Mouse (Mus musculus) CH12.LX (cell line): Measurements from ENCODE around the gene Sowahc. TPM values are rescaled to one million over a fixed set of nuclear protein-coding genes. Genes with fewer than 3 reads are reported as not detected.

ENCODE experiments used
- DNase-seq: peaks from one replicate; pipeline ENCODE4 v3.0.0-alpha.2; 2013; ENCODE audit errors: extremely low read depth
- H3K27ac ChIP-seq: 2 replicates; pipeline ENCODE4 v1.5.1; 2012; ENCODE audit warnings: low read depth, mild to moderate bottlenecking, control low read depth, moderate library complexity; ENCODE audit not compliant: insufficient read depth
- H3K27me3 ChIP-seq: replicated peaks from 2 replicates; pipeline ENCODE3; 2012; ENCODE audit warnings: inconsistent platforms
- H3K36me3 ChIP-seq, 2 experiments: replicated peaks in 1 of 2; 2 replicates each; pipeline versions ENCODE3 to v1.6.1; 2012; ENCODE audit warnings: inconsistent platforms in 1 of 2, low read length in 1 of 2, mild to moderate bottlenecking in 1 of 2, mixed read lengths in 1 of 2, moderate library complexity in 1 of 2; ENCODE audit not compliant: control insufficient read depth in 1 of 2, insufficient read depth in 1 of 2
- H3K4me1 ChIP-seq, 2 experiments: 2 replicates each; pipeline ENCODE4 v1.6.1; 2012; ENCODE audit warnings: inconsistent platforms in 1 of 2, moderate library complexity in 1 of 2; ENCODE audit not compliant: insufficient read depth in 2 of 2, control insufficient read depth in 1 of 2
- H3K4me2 ChIP-seq: 2 replicates; pipeline ENCODE4 v1.6.1; 2012; ENCODE audit warnings: low read depth, mild to moderate bottlenecking, control low read depth; ENCODE audit not compliant: poor library complexity, insufficient read depth, severe bottlenecking
- H3K4me3 ChIP-seq, 3 experiments: fragments of 150-350 bp in 1 of 3; sonication (generic) in 1 of 3; replicated peaks in 1 of 3; 2 replicates each; pipeline versions ENCODE3 to v1.5.1; 2011 to 2012; ENCODE audit warnings: low read depth in 2 of 3, low read length in 2 of 3, mild to moderate bottlenecking in 2 of 3, moderate library complexity in 2 of 3, control low read depth in 1 of 3, improper control_type of control experiment in 1 of 3, inconsistent platforms in 1 of 3, mixed read lengths in 1 of 3; ENCODE audit not compliant: poor library complexity in 1 of 3
- H3K79me2 ChIP-seq: replicated peaks from 2 replicates; pipeline ENCODE4 v1.6.1; 2012; ENCODE audit warnings: mild to moderate bottlenecking, moderate library complexity; ENCODE audit not compliant: control insufficient read depth, poor library complexity, insufficient read depth, severe bottlenecking; ENCODE audit errors: extremely low read depth
- H3K9ac ChIP-seq: 2 replicates; pipeline ENCODE4 v1.6.1; 2012; ENCODE audit warnings: low read depth, mild to moderate bottlenecking, control low read depth, moderate library complexity; ENCODE audit not compliant: insufficient read depth
- H3K9me3 ChIP-seq: replicated peaks from 2 replicates; pipeline ENCODE3; 2012; ENCODE audit warnings: low read length, inconsistent platforms, mixed read lengths
- BHLHE40 ChIP-seq: IDR thresholded peaks from 2 replicates; pipeline ENCODE4 v1.6.1; 2011; ENCODE audit warnings: mild to moderate bottlenecking, low read depth, low read length, improper control_type of control experiment
- CHD1 ChIP-seq: IDR thresholded peaks from 2 replicates; pipeline ENCODE4 v1.6.1; 2012; ENCODE audit warnings: low read depth, low read length, improper control_type of control experiment, inconsistent platforms
- E2F4 ChIP-seq: IDR thresholded peaks from 2 replicates; pipeline ENCODE4 v1.6.1; 2011; ENCODE audit warnings: low read depth, low read length, improper control_type of control experiment; ENCODE audit not compliant: insufficient replicate concordance
- ELF1 ChIP-seq: IDR thresholded peaks from 2 replicates; pipeline ENCODE4 v1.6.1; 2014; ENCODE audit warnings: low read depth, mild to moderate bottlenecking, inconsistent platforms, low read length, improper control_type of control experiment
- ETS1 ChIP-seq: conservative IDR thresholded peaks from 2 replicates; pipeline ENCODE4 v1.6.1; 2012; ENCODE audit warnings: low read depth, mild to moderate bottlenecking, inconsistent platforms, low read length, improper control_type of control experiment, moderate library complexity
- GABPA ChIP-seq: IDR thresholded peaks from 2 replicates; pipeline ENCODE4 v1.6.1; 2012; ENCODE audit warnings: low read depth, low read length, improper control_type of control experiment, inconsistent platforms; ENCODE audit not compliant: insufficient replicate concordance
- IRF4 ChIP-seq: IDR thresholded peaks from 2 replicates; pipeline ENCODE4 v1.6.1; 2014; ENCODE audit warnings: low read depth, mild to moderate bottlenecking, inconsistent platforms, low read length, improper control_type of control experiment
- JUND ChIP-seq: conservative IDR thresholded peaks from 2 replicates; pipeline ENCODE4 v1.6.1; 2011; ENCODE audit warnings: low read depth, low read length, improper control_type of control experiment
- MAX ChIP-seq: IDR thresholded peaks from 2 replicates; pipeline ENCODE4 v1.6.1; 2011; ENCODE audit warnings: low read length, improper control_type of control experiment
- MEF2A ChIP-seq: IDR thresholded peaks from 2 replicates; pipeline ENCODE4 v1.6.1; 2014; ENCODE audit warnings: low read depth, mild to moderate bottlenecking, inconsistent platforms, low read length, improper control_type of control experiment, borderline replicate concordance
- MXI1 ChIP-seq: IDR thresholded peaks from 2 replicates; pipeline ENCODE4 v1.6.1; 2011; ENCODE audit warnings: mild to moderate bottlenecking, low read depth, low read length, improper control_type of control experiment
- MYC ChIP-seq: IDR thresholded peaks from 2 replicates; pipeline ENCODE4 v1.6.1; 2011; ENCODE audit warnings: low read depth, mild to moderate bottlenecking, improper control_type of control experiment, low read length
- NELFE ChIP-seq: IDR thresholded peaks from 2 replicates; pipeline ENCODE4 v1.6.1; 2011; ENCODE audit warnings: low read depth, low read length, improper control_type of control experiment
- NRF1 ChIP-seq: IDR thresholded peaks from 2 replicates; pipeline ENCODE4 v1.6.1; 2014; ENCODE audit warnings: low read depth, mild to moderate bottlenecking, inconsistent platforms, low read length, improper control_type of control experiment, moderate library complexity
- PAX5 ChIP-seq: IDR thresholded peaks from 2 replicates; pipeline ENCODE4 v1.6.1; 2012; ENCODE audit warnings: low read length, inconsistent platforms, mixed read lengths
- POLR2AphosphoS2 ChIP-seq: IDR thresholded peaks from 2 replicates; pipeline ENCODE4 v1.6.1; 2011; ENCODE audit warnings: low read depth, low read length, improper control_type of control experiment
- RCOR1 ChIP-seq: conservative IDR thresholded peaks from 2 replicates; pipeline ENCODE4 v1.6.1; 2012; ENCODE audit warnings: low read depth, mild to moderate bottlenecking, inconsistent platforms, low read length, improper control_type of control experiment
- TBP ChIP-seq: conservative IDR thresholded peaks from 2 replicates; pipeline ENCODE4 v1.6.1; 2011; ENCODE audit warnings: low read depth, low read length, improper control_type of control experiment
- TCF12 ChIP-seq: IDR thresholded peaks from 2 replicates; pipeline ENCODE4 v1.6.1; 2014; ENCODE audit warnings: low read depth, mild to moderate bottlenecking, inconsistent platforms, low read length, improper control_type of control experiment
- UBTF ChIP-seq: IDR thresholded peaks from 2 replicates; pipeline ENCODE4 v1.6.1; 2012; ENCODE audit warnings: low read depth, mild to moderate bottlenecking, inconsistent platforms, low read length, improper control_type of control experiment, moderate library complexity
- USF1 ChIP-seq: IDR thresholded peaks from 2 replicates; pipeline ENCODE4 v1.6.1; 2014; ENCODE audit warnings: low read depth, mild to moderate bottlenecking, inconsistent platforms, low read length, improper control_type of control experiment
- ZKSCAN1 ChIP-seq: IDR thresholded peaks from 2 replicates; pipeline ENCODE4 v1.6.1; 2012; ENCODE audit warnings: low read depth, inconsistent platforms, low read length, improper control_type of control experiment, borderline replicate concordance
- ZMIZ1 ChIP-seq: IDR thresholded peaks from 2 replicates; pipeline ENCODE4 v1.6.1; 2012; ENCODE audit warnings: low read depth, mild to moderate bottlenecking, inconsistent platforms, low read length, improper control_type of control experiment
- dilution Hi-C: fragments of 300-500 bp; cut with MboI; formaldehyde crosslinking; loops from 2 replicates; pipeline ENCODE4 v1.14.3; 2020; ENCODE audit warnings: low sequenced_read_pairs; ENCODE audit not compliant: extremely low pct_unique_long_range_greater_than_20kb, extremely low pct_ligation_motif_present
- in situ Hi-C: fragments of 300-500 bp; cut with MboI; formaldehyde crosslinking; loops from 3 replicates; pipeline ENCODE4 v1.14.3; 2019; ENCODE audit warnings: low sequenced_read_pairs, low pct_ligation_motif_present, low pct_unique_long_range_greater_than_20kb, mixed read lengths
- polyA plus RNA-seq: library from polyadenylated mRNA; unstranded; fragments of >175 nt; gene quantifications from 2 replicates; pipeline ENCODE4 v1.2.1, GENCODE M21; 2012; ENCODE audit warnings: low read depth; ENCODE audit not compliant: insufficient read length
- total RNA-seq, 2 experiments: library from RNA; depleted of rRNA; stranded (reverse); fragments of 300-350 nt in 1 of 2; fragments of >200 nt in 1 of 2; gene quantifications; 2 replicates each; pipeline ENCODE4 v1.2.3; 2012 to 2014

Sowahc gene
- total and polyA plus RNA-seq, 3 experiments, result 19.9 to 50.0 (median 25.9) TPM

GRCm38 (mm10) chr10:59182306-59182705, 39.4 kb upstream of the Sowahc start:
- peaks cover 3 to 12% of the 10 kb centered on the region in 2 experiments for H3K36me3 ChIP-seq
- no peaks in the 10 kb centered on the region for H3K9me3 ChIP-seq
- no peaks in the 10 kb centered on the region for H3K79me2 ChIP-seq
- H3K9ac ChIP-seq, result no peak overlapping the region
- DNase-seq, result no peak
- no peak for TF ChIP-seq IRF4
- no peak for TF ChIP-seq GABPA
- no peak for TF ChIP-seq MAX
- TF ChIP-seq NELFE, result no peak
- no peak for TF ChIP-seq RCOR1
- no peak for TF ChIP-seq UBTF
- TF ChIP-seq ELF1, result no peak
- TF ChIP-seq PAX5, result no peak
- in situ Hi-C loops (no loop called here), dilution Hi-C loops (no loop called here)
- no peaks in the 10 kb centered on the region for H3K27me3 ChIP-seq
- H3K27ac ChIP-seq, result no peak overlapping the region
- H3K4me3 ChIP-seq, result no peak overlapping the region
- no peak overlapping the region for H3K4me2 ChIP-seq
- no peaks in the 10 kb centered on the region for H3K4me1 ChIP-seq

GRCm38 (mm10) chr10:59194891-59195290, 26.9 kb upstream of the Sowahc start:
- Histone ChIP-seq H3K4me3 (no peak overlapping the region), H3K36me3 (peaks cover 0 to 13% of the 10 kb centered on the region in 2 experiments)
- peak; percentile 6 for DNase-seq
- dilution Hi-C loops (no loop called here), in situ Hi-C loops (no loop called here)
- TF ChIP-seq JUND (no peak), NELFE (no peak), IRF4 (no peak)
- TF ChIP-seq, all 38 proteins: peak for 0
- no peaks in the 10 kb centered on the region for H3K9me3 ChIP-seq
- H3K27ac ChIP-seq, result no peak overlapping the region
- no peaks in the 10 kb centered on the region for H3K27me3 ChIP-seq
- H3K9ac ChIP-seq, result no peak overlapping the region
- H3K79me2 ChIP-seq, result no peaks in the 10 kb centered on the region
- H3K4me1 ChIP-seq, result peaks cover 10 to 19% of the 10 kb centered on the region in 2 experiments
- no peak overlapping the region for H3K4me2 ChIP-seq

GRCm38 (mm10) chr10:59196763-59197162, 25.0 kb upstream of the Sowahc start:
- Histone ChIP-seq H3K9me3 (no peaks in the 10 kb centered on the region), H3K4me3 (no peak overlapping the region), H3K9ac (no peak overlapping the region), H3K4me1 (peaks cover 10 to 19% of the 10 kb centered on the region in 2 experiments), H3K4me2 (no peak overlapping the region), H3K27me3 (no peaks in the 10 kb centered on the region), H3K79me2 (no peaks in the 10 kb centered on the region), H3K36me3 (no peaks in the 10 kb centered on the region), H3K27ac (no peak overlapping the region)
- in situ Hi-C loops, result no loop called here
- DNase-seq, result no peak
- no peak for TF ChIP-seq TCF12
- no peak for TF ChIP-seq UBTF
- no peak for TF ChIP-seq TBP
- no peak for TF ChIP-seq USF1
- TF ChIP-seq ETS1, result no peak
- TF ChIP-seq ELF1, result no peak
- TF ChIP-seq MAX, result no peak
- TF ChIP-seq BHLHE40, result no peak
- TF ChIP-seq JUND, result no peak
- no peak for TF ChIP-seq CHD1
- TF ChIP-seq MXI1, result no peak
- TF ChIP-seq ZMIZ1, result no peak
- no peak for TF ChIP-seq MEF2A
- TF ChIP-seq NRF1, result no peak
- TF ChIP-seq ZKSCAN1, result no peak
- no peak for TF ChIP-seq MYC
- no peak for TF ChIP-seq POLR2AphosphoS2
- no peak for TF ChIP-seq E2F4
- dilution Hi-C loops, result no loop called here
